Mouse (Mus musculus) forebrain, embryonic 16.5 days (tissue): Measurements from ENCODE around the gene Plekhm1. TPM values are rescaled to one million over a fixed set of nuclear protein-coding genes. Genes with fewer than 3 reads are reported as not detected.

Experiments used
- ATAC-seq: fragments of 200-750 bp; cut with Nextera tagmentation; 2 replicates; pipeline ENCODE4 v1.8.0; 2017; ENCODE audit warnings: mild to moderate bottlenecking, moderate library complexity
- H3K27ac ChIP-seq: fragments of 300-500 bp; sonication (generic); 2 replicates; pipeline ENCODE4 v1.5.1; 2014; ENCODE audit warnings: low read length, control low read depth
- H3K27me3 ChIP-seq: fragments of 300-500 bp; sonication (generic); replicated peaks from 2 replicates; pipeline ENCODE4 v1.6.1; 2014; ENCODE audit warnings: low read length; ENCODE audit not compliant: control insufficient read depth, insufficient read depth
- H3K36me3 ChIP-seq: fragments of 300-500 bp; sonication (generic); 2 replicates; pipeline ENCODE4 v1.6.1; 2014; ENCODE audit not compliant: control insufficient read depth, insufficient read depth
- H3K4me1 ChIP-seq: fragments of 300-500 bp; sonication (generic); replicated peaks from 2 replicates; pipeline ENCODE4 v1.6.1; 2014; ENCODE audit warnings: low read length; ENCODE audit not compliant: control insufficient read depth, insufficient read depth
- H3K4me2 ChIP-seq: fragments of 300-500 bp; sonication (generic); 2 replicates; pipeline ENCODE4 v1.6.1; 2014; ENCODE audit warnings: mild to moderate bottlenecking, low read length, control low read depth
- H3K4me3 ChIP-seq: fragments of 300-500 bp; sonication (generic); replicated peaks from 2 replicates; pipeline ENCODE4 v1.5.1; 2014; ENCODE audit warnings: mild to moderate bottlenecking, low read length, control low read depth
- H3K9ac ChIP-seq: fragments of 300-500 bp; sonication (generic); replicated peaks from 2 replicates; pipeline ENCODE4 v1.6.1; 2014; ENCODE audit warnings: low read depth, low read length, control low read depth
- H3K9me3 ChIP-seq: fragments of 300-500 bp; sonication (generic); 2 replicates; pipeline ENCODE4 v1.6.1; 2016; ENCODE audit warnings: low read length; ENCODE audit not compliant: control insufficient read depth
- WGBS: fragments of 180-500 bp; shearing (Covaris S2); extraction: QIAGEN DNeasy Blood & Tissue Kit; methylation state at CpG from one replicate; pipeline ENCODE4 v1.1.7; 2014; 5-methylcytosine and 5-hydroxymethylcytosine counted together
- polyA plus RNA-seq: library from polyadenylated mRNA; unstranded; fragments of >200 nt; fragmentation: Nextera tagmentation; extraction: Ambion mirVana; gene quantifications from 2 replicates; pipeline ENCODE4 v1.2.1, GENCODE M21; 2015

Gene Plekhm1
- polyA plus RNA-seq, 1 experiment from 2014 or later = 11.3 TPM

GRCm38 (mm10) chr11:103320646-103321045, 91.8 kb downstream of the Plekhm1 start:
- ATAC-seq = no peak
- no peak overlapping the region for H3K4me2 ChIP-seq

GRCm38 (mm10) chr11:103320196-103320595, 92.3 kb downstream of the Plekhm1 start:
- H3K4me3 ChIP-seq = no peak overlapping the region
- no peak overlapping the region for H3K27ac ChIP-seq
- no peaks in the 10 kb centered on the region for H3K9me3 ChIP-seq
- no peaks in the 10 kb centered on the region for H3K27me3 ChIP-seq
- ATAC-seq = no peak
- no peak overlapping the region for H3K9ac ChIP-seq
- H3K4me1 ChIP-seq = peaks cover 20% of the 10 kb centered on the region
- no peaks in the 10 kb centered on the region for H3K36me3 ChIP-seq
- 82% methylated on average over 8 of the region's 8 CpGs for WGBS
- H3K4me2 ChIP-seq = no peak overlapping the region

More at GRCm38 (mm10) chr11:103320646-103321045, 91.8 kb downstream of the Plekhm1 start:
- H3K27me3 ChIP-seq = no peaks in the 10 kb centered on the region
- H3K9ac ChIP-seq = no peak overlapping the region
- H3K4me1 ChIP-seq = peaks cover 20% of the 10 kb centered on the region
- H3K4me3 ChIP-seq = no peak overlapping the region
- no peaks in the 10 kb centered on the region for H3K36me3 ChIP-seq
- H3K9me3 ChIP-seq = no peaks in the 10 kb centered on the region
- 28% methylated on average over 4 of the region's 4 CpGs for WGBS
- H3K27ac ChIP-seq = no peak overlapping the region

GRCm38 (mm10) chr11:103318042-103318441, 94.4 kb downstream of the Plekhm1 start:
- H3K4me1 ChIP-seq = peaks cover 12% of the 10 kb centered on the region
- H3K9ac ChIP-seq = no peak overlapping the region
- H3K27me3 ChIP-seq = no peaks in the 10 kb centered on the region
- H3K4me3 ChIP-seq = no peak overlapping the region
- WGBS = 87% methylated on average over 1 of the region's 1 CpGs
- no peaks in the 10 kb centered on the region for H3K36me3 ChIP-seq
- H3K9me3 ChIP-seq = no peaks in the 10 kb centered on the region
- H3K4me2 ChIP-seq = no peak overlapping the region
- no peak overlapping the region for H3K27ac ChIP-seq
- no peak for ATAC-seq

- 96% methylated on average over 5 of the region's 5 CpGs for WGBS
Measured at GRCm38 (mm10) chr11:103315379-103315778, 97.1 kb downstream of the Plekhm1 start.

GRCm38 (mm10) chr11:103314736-103315374, 97.6 kb downstream of the Plekhm1 start:
- no peak overlapping the region for H3K27ac ChIP-seq
- no peak overlapping the region for H3K4me2 ChIP-seq
- 80% methylated on average over 10 of the region's 10 CpGs for WGBS
- H3K9ac ChIP-seq = no peak overlapping the region
- no peaks in the 10 kb centered on the region for H3K36me3 ChIP-seq
- ATAC-seq = no peak
- H3K4me1 ChIP-seq = peaks cover 6% of the 10 kb centered on the region
- H3K27me3 ChIP-seq = no peaks in the 10 kb centered on the region
- no peaks in the 10 kb centered on the region for H3K9me3 ChIP-seq
- no peak overlapping the region for H3K4me3 ChIP-seq

More at GRCm38 (mm10) chr11:103315379-103315778, 97.1 kb downstream of the Plekhm1 start:
- no peaks in the 10 kb centered on the region for H3K36me3 ChIP-seq
- no peak overlapping the region for H3K4me3 ChIP-seq
- H3K27ac ChIP-seq = no peak overlapping the region
- no peaks in the 10 kb centered on the region for H3K27me3 ChIP-seq
- H3K4me1 ChIP-seq = peaks cover 7% of the 10 kb centered on the region
- no peak overlapping the region for H3K4me2 ChIP-seq
- no peak overlapping the region for H3K9ac ChIP-seq
- no peaks in the 10 kb centered on the region for H3K9me3 ChIP-seq
- no peak for ATAC-seq

Other genes with a start within 250 kb of the Plekhm1 start
- gene Fmnl1, start 241.6 kb downstream of the Plekhm1 start, polyA plus RNA-seq = 2.7 and 6.7 TPM in 2 replicates
- 0.73 and 1.5 TPM in 2 replicates for gene 1700023F06Rik, start 204.1 kb downstream of the Plekhm1 start, polyA plus RNA-seq
- 0.22 TPM in 1 of 2 replicates, not detected in the other for gene Spata32, start 194.3 kb downstream of the Plekhm1 start, polyA plus RNA-seq
- 2.8 and 4.8 TPM in 2 replicates for gene Map3k14, start 145.2 kb downstream of the Plekhm1 start, polyA plus RNA-seq
- gene Arhgap27, start 49.0 kb downstream of the Plekhm1 start, polyA plus RNA-seq = 3.0 and 3.3 TPM in 2 replicates
- not detected in 2 replicates for gene Lrrc37a, start 91.9 kb upstream of the Plekhm1 start, polyA plus RNA-seq
- gene Gm884, start 208.5 kb upstream of the Plekhm1 start, polyA plus RNA-seq = not detected in 2 replicates
- gene Lyzl6, start 226.2 kb upstream of the Plekhm1 start, polyA plus RNA-seq = not detected in 2 replicates
- gene Rprml, start 236.9 kb upstream of the Plekhm1 start, polyA plus RNA-seq = 10.3 and 16.3 TPM in 2 replicates